Mouse (Mus musculus): Measurements from ENCODE around the gene Lig1.
A peak's percentile ranks its signal among the peaks of the same experiment; 100 is the strongest.
"Not testable (repeated sequence)": the region's sequence is repeated elsewhere in the genome, so short reads cannot be mapped to it uniquely, and the experiment has no call there.

Gene Lig1

GRCm38 (mm10) chr7:13277081-13277480 lies at the start of gene Lig1:
Gene Lig1 (plus strand): TSS chr7:13277283.
- no peak for DNase-seq (ENCODE audit: low spot score in 2 of 2)

- peak in 1 of 2 experiments; percentile 18 for DNase-seq (ENCODE audit: low spot score in 2 of 2)
Measured at GRCm38 (mm10) chr7:13260746-13261700, 16.1 kb upstream of the Lig1 start.

- no peak for DNase-seq (ENCODE audit: low spot score in 2 of 2)
Measured at GRCm38 (mm10) chr7:13263851-13264250, 13.2 kb upstream of the Lig1 start.

DNA sequence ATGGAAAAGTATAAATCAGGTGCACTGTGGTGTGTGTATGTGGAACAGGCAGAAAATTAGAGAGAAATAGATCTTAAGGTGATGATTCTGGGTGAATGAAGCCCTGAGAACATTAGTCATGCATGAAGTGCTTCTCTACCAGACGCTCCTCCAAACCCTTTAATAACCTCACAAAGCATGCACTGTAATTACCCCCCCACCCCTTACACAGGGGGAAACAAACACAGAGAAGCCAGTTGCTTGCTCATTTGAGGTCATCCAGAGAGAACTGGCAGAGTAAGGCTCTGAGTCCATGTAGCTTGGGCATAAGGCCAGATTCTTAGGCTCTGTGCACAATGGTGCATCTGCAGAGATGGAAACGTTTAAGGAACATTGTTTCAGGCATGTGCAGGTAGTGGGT lies 12.7 kb upstream of the Lig1 start:
- no peak for DNase-seq (ENCODE audit: low spot score in 2 of 2)

DNA sequence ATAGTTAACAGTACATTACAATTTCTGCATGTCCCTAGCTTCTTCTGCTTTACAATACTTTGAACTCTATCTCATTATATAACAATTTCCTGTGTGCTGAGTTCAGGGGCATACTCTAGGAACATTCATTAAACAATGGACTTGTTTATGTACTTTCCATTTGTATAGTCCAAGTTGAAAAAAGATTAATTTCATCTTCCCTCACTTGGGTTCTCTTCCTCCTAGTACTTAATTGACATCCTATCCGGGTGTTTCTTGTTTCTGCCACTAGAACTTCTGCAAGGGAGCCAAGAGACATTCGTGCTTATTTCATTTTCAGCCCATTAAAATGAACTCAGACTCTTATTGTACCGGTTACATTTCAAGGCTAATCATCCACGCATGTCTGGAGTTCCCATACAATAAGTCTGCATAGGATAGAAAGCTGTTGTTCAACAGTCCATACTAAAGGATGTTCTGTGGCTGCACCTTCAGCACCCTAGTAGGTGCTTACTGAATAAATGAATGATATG lies 8.3 kb upstream of the Lig1 start:
- DNase-seq (ENCODE audit: low spot score in 2 of 2): no peak

GRCm38 (mm10) chr7:13269394-13269793 lies 7.7 kb upstream of the Lig1 start:
- DNase-seq (ENCODE audit: low spot score in 2 of 2): no peak

DNA sequence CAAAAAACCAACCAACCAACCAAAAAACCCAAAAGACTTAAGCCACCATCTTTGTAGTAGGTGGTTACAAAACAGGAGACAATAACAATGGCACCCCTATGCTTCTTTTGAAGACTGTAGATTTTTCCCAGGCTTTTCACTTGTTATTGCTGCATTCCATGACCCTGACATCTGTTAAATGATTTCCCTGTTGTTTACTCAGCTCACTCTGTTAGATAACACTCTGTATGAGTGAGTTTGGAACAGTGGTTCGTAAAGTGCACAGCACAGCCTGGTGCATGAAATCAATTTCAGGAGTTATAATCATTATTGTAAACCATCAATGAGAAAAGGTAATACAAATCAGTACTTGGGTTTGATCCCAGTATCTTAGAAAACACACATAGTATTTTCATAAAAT lies 5.4 kb upstream of the Lig1 start:
- DNase-seq (ENCODE audit: low spot score in 2 of 2): no peak

- DNase-seq (ENCODE audit: low spot score in 2 of 2): peak in 1 of 2 experiments; percentile 16
Measured at GRCm38 (mm10) chr7:13277833-13278232, 750 bp downstream of the Lig1 start.

DNA sequence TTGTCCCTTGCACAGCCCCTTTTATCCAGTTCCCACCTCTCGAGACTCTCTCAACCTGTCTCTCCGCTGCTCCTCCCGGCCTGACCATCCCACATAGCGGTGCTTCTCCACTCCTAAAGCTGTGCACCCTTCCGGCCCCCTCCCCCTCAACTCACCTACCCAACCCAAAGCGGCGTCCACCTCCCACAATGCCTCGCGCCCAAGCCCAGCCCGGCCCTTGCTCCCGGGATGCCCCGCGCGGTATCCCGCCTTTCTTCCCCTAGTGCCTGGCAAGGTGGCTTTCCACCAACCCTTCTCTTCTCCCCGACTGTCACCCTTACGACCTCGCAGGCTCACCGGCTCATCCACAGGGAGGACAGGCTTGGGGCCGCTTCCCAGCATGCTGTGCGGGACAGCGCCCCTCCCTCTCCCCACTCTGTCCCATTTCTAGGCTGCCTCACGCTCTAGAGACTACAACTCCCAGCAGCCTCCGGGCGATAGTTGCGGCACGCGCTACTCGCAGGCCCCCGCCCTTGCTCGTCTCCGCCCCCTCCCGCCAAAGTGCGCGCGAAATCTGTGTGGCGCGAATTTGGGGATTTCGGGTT lies 1.3 kb downstream of the Lig1 start, which contains the start of gene Zswim9:
Gene Zswim9, minus strand, starts transcription at position 414 of the 584 bp plus-strand sequence.
- DNase-seq (ENCODE audit: low spot score in 2 of 2): peak; percentile 78 to 93

GRCm38 (mm10) chr7:13278957-13279356 lies 1.9 kb downstream of the Lig1 start:
- not testable (repeated sequence) for DNase-seq (ENCODE audit: low spot score in 2 of 2)

DNA sequence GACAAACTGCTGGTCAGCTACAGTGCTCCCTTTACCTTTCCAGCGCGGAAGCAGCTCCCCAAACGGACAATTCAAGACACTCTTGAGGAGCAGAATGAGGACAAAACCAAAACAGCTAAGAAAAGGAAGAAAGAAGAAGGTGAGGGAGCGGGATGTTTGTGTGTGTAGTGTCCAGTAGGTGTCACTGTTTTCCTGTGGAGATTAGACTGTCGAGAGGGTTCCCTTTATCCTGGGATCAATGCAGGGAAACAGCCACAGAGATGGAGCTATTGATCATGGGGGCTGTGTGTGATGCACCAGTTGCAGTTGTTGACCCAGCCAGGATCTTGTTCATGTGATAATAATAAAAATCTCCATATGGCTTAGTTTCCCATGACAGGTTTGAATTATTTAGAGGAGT lies 11.5 kb downstream of the Lig1 start:
- peak in 1 of 2 experiments; percentile 40 for DNase-seq (ENCODE audit: low spot score in 2 of 2)

- DNase-seq (ENCODE audit: low spot score in 2 of 2): no peak
Measured at GRCm38 (mm10) chr7:13290041-13290675, 13.1 kb downstream of the Lig1 start.

- DNase-seq (ENCODE audit: low spot score in 2 of 2): no peak
Measured at GRCm38 (mm10) chr7:13291370-13291769, 14.3 kb downstream of the Lig1 start.

DNA sequence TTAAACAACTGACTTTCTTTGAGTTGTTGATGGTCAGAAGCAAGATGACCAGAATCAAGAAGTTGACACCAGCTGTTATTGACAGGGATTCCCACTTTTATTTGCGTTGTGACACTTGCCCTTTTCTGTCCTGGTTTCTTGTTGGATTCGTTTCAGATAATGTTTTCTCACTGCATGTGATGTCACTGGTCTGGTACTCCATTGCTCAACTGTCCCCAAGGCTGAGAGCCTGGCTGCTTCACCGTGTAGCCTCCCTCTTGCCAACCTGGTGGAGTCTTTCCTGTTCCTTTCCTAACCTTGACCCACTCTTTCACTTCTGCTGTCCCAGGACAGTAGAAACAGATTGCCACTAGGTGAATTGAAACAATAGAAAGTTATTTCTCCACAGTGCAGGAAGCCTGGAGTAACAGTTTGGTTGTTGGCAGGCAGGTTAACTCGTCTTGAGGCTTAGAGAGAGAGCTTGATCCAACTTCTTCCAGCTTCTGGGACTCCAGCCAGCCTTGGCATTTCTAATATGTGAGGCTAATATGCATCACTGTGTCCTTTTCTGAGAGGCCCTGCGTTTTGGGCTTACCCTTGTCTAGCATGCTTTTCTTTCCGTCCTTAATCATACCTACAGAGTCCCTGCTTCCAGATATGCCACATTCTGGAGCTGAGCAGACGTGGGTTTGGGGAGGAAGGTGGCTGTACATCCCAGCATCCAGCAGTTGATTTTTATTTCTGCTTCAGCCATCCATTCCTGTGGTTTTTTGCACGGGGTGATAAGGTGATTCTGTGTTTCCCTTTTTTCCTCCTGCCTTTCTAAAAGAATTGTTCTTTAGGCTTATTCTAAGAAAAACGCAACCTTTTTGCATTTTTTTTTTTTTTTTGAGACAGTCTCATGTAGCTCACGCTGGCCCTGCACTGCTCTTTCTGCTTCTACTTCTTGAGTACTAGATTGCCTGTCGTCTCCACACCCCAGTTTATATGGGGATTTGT lies 17.1 kb downstream of the Lig1 start:
- no peak for DNase-seq (ENCODE audit: low spot score in 2 of 2)

DNA sequence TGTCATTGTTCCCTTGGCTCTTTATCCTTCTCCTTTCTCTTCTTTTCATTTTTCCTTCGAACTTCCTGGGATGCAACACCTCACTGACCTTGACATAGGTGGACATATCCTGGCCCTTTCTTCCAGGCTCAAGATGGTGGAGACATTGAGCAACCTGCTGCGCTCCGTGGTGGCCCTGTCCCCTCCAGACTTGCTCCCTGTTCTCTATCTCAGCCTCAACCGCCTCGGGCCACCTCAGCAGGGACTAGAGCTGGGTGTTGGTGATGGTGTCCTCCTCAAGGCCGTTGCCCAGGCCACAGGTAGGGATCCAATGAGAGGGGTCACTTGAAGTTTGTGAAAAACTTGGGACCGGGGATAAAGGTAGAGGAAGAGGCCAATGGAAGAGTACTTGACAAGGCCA lies 18.2 kb downstream of the Lig1 start:
- no peak for DNase-seq (ENCODE audit: low spot score in 2 of 2)

- no peak for DNase-seq (ENCODE audit: low spot score in 2 of 2)
Measured at GRCm38 (mm10) chr7:13297636-13298035, 20.6 kb downstream of the Lig1 start.

- no peak for DNase-seq (ENCODE audit: low spot score in 2 of 2)
Measured at GRCm38 (mm10) chr7:13298821-13299220, 21.7 kb downstream of the Lig1 start.

DNA sequence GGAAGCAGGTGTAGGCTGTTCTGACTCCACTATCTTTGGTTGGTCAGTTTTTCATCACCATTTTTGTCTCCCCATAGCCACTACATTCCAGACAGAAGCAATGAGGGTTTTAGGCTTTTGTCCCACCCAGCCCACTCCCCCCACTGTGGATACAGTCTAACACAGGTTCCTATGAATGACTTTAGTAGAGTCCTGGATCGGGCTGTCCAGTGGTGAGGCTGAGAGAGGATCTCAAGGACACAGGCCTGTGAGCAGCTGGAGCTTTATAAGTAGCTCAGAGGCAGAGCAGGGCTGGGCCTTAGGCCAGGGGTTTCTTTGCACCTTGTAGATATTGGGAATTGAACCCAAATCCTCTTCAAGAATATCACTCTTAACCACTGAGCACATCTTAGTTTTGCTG lies 24.6 kb downstream of the Lig1 start:
- DNase-seq (ENCODE audit: low spot score in 2 of 2): no peak

GRCm38 (mm10) chr7:13302780-13303179 lies 25.7 kb downstream of the Lig1 start:
- DNase-seq (ENCODE audit: low spot score in 2 of 2): no peak

GRCm38 (mm10) chr7:13303372-13303771 lies 26.3 kb downstream of the Lig1 start:
- no peak for DNase-seq (ENCODE audit: low spot score in 2 of 2)

DNA sequence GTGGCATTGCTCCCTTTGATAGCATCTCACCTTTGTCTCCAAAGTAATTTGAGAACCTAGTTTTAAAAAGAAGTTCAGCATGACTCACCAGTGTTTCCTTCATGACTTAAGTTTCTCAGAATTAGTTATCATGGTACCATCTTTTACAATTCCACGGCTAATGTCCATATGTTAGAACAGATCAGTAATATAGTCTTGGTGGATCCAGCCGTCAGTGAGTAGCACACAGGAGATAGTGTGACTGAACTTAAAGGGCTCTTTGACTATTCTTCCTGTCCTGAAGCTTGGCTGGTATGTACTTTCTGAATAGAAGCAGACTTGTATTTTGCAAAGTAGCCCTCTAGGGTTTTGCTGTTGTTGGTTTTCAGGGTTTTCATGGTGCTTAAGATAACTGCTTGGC lies 32.3 kb downstream of the Lig1 start:
- DNase-seq (ENCODE audit: low spot score in 2 of 2): no peak

Measured in left cerebral cortex, adult 9 months (tissue).